Comparison of ENCODE assay signal across 8 mouse cellular contexts in the genomic region with DNA sequence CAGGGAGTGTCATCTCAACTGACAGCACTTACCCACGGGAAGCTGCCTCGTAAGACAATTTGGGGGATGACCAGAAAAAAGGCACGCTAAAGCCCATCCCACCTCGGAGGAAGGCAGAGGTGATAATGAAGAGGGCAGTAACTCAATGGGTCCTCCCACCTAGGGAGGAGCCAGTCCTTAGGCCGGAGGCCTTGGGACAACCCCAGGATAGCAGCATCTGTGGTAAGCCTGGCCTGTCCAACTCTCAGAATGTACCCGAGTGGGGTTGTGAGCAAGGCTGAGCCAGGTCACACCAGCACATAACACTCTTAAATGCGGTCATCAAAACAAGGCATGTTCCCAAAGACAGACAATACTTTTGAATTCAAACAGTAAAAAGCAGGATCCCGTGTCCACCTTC. TPM values are rescaled to one million over a fixed set of nuclear protein-coding genes. Genes with fewer than 3 reads are reported as not detected.
A peak's percentile ranks its signal among the peaks of the same experiment; 100 is the strongest.
DNase-seq lines count a peak whose midpoint lies in the region; ATAC-seq and TF ChIP-seq lines count a peak whose summit lies in the region.

No protein-coding gene starts in this region.

- H3K27ac ChIP-seq in layer of hippocampus, adult 2 months, result no peak overlapping the region
- no peak overlapping the region for H3K27ac ChIP-seq in hindbrain, embryonic 13.5 days
- peak overlapping the region; percentile 98; the same call in 1 of the 2 replicates for H3K27ac ChIP-seq in liver, embryonic 11.5 days (ENCODE audit: low read depth, low read length)

- peak overlapping the region; percentile 73 for H3K4me3 ChIP-seq in layer of hippocampus, adult 2 months
- H3K4me3 ChIP-seq in hindbrain, embryonic 13.5 days, result peak overlapping the region; percentile 95
- peak overlapping the region; percentile 99 for H3K4me3 ChIP-seq in liver, embryonic 11.5 days (ENCODE audit: low read depth, low read length)

- peaks cover 42% of the 10 kb centered on the region for H3K36me3 ChIP-seq in hindbrain, embryonic 13.5 days
- H3K36me3 ChIP-seq in liver, embryonic 11.5 days (ENCODE audit: control insufficient read depth, insufficient read depth, low read length), result peaks cover 39% of the 10 kb centered on the region

- peak overlapping the region; percentile 81 for H3K4me2 ChIP-seq in hindbrain, embryonic 13.5 days
- peak overlapping the region; percentile 96 for H3K4me2 ChIP-seq in liver, embryonic 11.5 days

- H3K27me3 ChIP-seq in hindbrain, embryonic 13.5 days, result no peaks in the 10 kb centered on the region
- H3K27me3 ChIP-seq in liver, embryonic 11.5 days (replicated peaks; ENCODE audit: control insufficient read depth, insufficient read depth, low read length), result no peaks in the 10 kb centered on the region

- no peaks in the 10 kb centered on the region for H3K9me3 ChIP-seq in hindbrain, embryonic 13.5 days
- no peaks in the 10 kb centered on the region for H3K9me3 ChIP-seq in liver, embryonic 11.5 days (ENCODE audit: control insufficient read depth, low read length)

- ATAC-seq in hindbrain, embryonic 13.5 days (ENCODE audit: low FRiP score), result no peak
- ATAC-seq in liver, embryonic 11.5 days (replicated peaks; ENCODE audit: low FRiP score), result no peak
- no peak for ATAC-seq in cerebellum, adult (ENCODE audit: insufficient number of reproducible peaks, low FRiP score, low TSS enrichment)

- H3K9ac ChIP-seq in hindbrain, embryonic 13.5 days, result peak overlapping the region; percentile 100
- peak overlapping the region; percentile 100 for H3K9ac ChIP-seq in liver, embryonic 11.5 days (ENCODE audit: low read depth, low read length)

- no peak for TF ChIP-seq CTCF in layer of hippocampus, adult 2 months (conservative IDR thresholded peaks at IDR 0.05)

- peaks cover 32% of the 10 kb centered on the region for H3K4me1 ChIP-seq in hindbrain, embryonic 13.5 days (replicated peaks)
- peaks cover 21% of the 10 kb centered on the region for H3K4me1 ChIP-seq in liver, embryonic 11.5 days (replicated peaks; ENCODE audit: control insufficient read depth, insufficient read depth, low read length)

- DNase-seq in layer of hippocampus, adult 2 months (ENCODE audit: low spot score in 2 of 2), result no peak
- DNase-seq in layer of hippocampus, adult 18-20 months (ENCODE audit: low spot score in 2 of 2), result no peak
- DNase-seq in c-Kit-positive CD71-positive TER-119-positive erythroid progenitor cells, embryonic 14.5 days (ENCODE audit: low spot score), result peak; percentile 65
- DNase-seq in liver, embryonic 11.5 days (ENCODE audit: low spot score), result no peak
- no peak for DNase-seq in testis, postnatal 10 days (ENCODE audit: low spot score)
- no peak for DNase-seq in frontal cortex, postnatal 14 days (ENCODE audit: low spot score in 2 of 2)

- 55% methylated on average over 8 of the region's 8 CpGs for WGBS in hindbrain, embryonic 13.5 days
- 29% methylated on average over 8 of the region's 8 CpGs for WGBS in liver, embryonic 11.5 days

RNA-seq across cellular contexts. Expression of a gene that starts 1.6 kb away (rescaled TPM):
- total RNA-seq in layer of hippocampus, adult 2 months (2021), result 100 to 1,000 TPM; 115 to 120 TPM
- total RNA-seq in layer of hippocampus, adult 18-20 months (2021), result 100 to 1,000 TPM; 114 to 117 TPM
- 31.6 and 33.3 TPM in 2 replicates for polyA plus RNA-seq in hindbrain, embryonic 13.5 days (2015; fragmentation: Nextera tagmentation; extraction: Ambion mirVana)
- polyA plus RNA-seq in liver, embryonic 11.5 days (2014; fragmentation: Nextera tagmentation; extraction: Ambion mirVana), result 46.7 and 51.1 TPM in 2 replicates

RNA-seq across cellular contexts. Expression of a gene that starts 11.8 kb away (rescaled TPM):
- not detected for total RNA-seq in layer of hippocampus, adult 2 months (2021)
- total RNA-seq in layer of hippocampus, adult 18-20 months (2021), result not detected
- polyA plus RNA-seq in hindbrain, embryonic 13.5 days (2015; fragmentation: Nextera tagmentation; extraction: Ambion mirVana), result not detected in 2 replicates
- not detected in 2 replicates for polyA plus RNA-seq in liver, embryonic 11.5 days (2014; fragmentation: Nextera tagmentation; extraction: Ambion mirVana)

RNA-seq across cellular contexts. Expression of a gene that starts 18.4 kb away (rescaled TPM):
- total RNA-seq in layer of hippocampus, adult 2 months (2021), result under 1 TPM in 1 of 2 experiments, not detected in 1; 0.64 TPM
- total RNA-seq in layer of hippocampus, adult 18-20 months (2021), result under 1 TPM; 0.37 to 0.38 TPM
- 0.38 and 0.56 TPM in 2 replicates for polyA plus RNA-seq in hindbrain, embryonic 13.5 days (2015; fragmentation: Nextera tagmentation; extraction: Ambion mirVana)
- 0.26 and 0.33 TPM in 2 replicates for polyA plus RNA-seq in liver, embryonic 11.5 days (2014; fragmentation: Nextera tagmentation; extraction: Ambion mirVana)

RNA-seq across cellular contexts. Expression of a gene that starts 18.6 kb away (rescaled TPM):
- total RNA-seq in layer of hippocampus, adult 2 months (2021), result 10 to 100 TPM; 61.2 to 63.2 TPM
- 10 to 100 TPM; 67.3 to 68.6 TPM for total RNA-seq in layer of hippocampus, adult 18-20 months (2021)
- 70.3 and 74.6 TPM in 2 replicates for polyA plus RNA-seq in hindbrain, embryonic 13.5 days (2015; fragmentation: Nextera tagmentation; extraction: Ambion mirVana)
- polyA plus RNA-seq in liver, embryonic 11.5 days (2014; fragmentation: Nextera tagmentation; extraction: Ambion mirVana), result 99.0 and 106 TPM in 2 replicates

RNA-seq across cellular contexts. Expression of a gene that starts 29.2 kb away (rescaled TPM):
- total RNA-seq in layer of hippocampus, adult 2 months (2021), result under 1 TPM in 1 of 2 experiments, not detected in 1; 0.64 TPM
- total RNA-seq in layer of hippocampus, adult 18-20 months (2021), result 1 to 10 TPM in 1 of 2 experiments, under 1 TPM in 1; 0.71 to 1.2 TPM
- 2.9 TPM in 2 replicates for polyA plus RNA-seq in hindbrain, embryonic 13.5 days (2015; fragmentation: Nextera tagmentation; extraction: Ambion mirVana)
- polyA plus RNA-seq in liver, embryonic 11.5 days (2014; fragmentation: Nextera tagmentation; extraction: Ambion mirVana), result 3.2 and 3.4 TPM in 2 replicates
